Mouse (Mus musculus) stomach, embryonic 16.5 days (tissue): Measurements from ENCODE around the gene Il2rg. TPM values are rescaled to one million over a fixed set of nuclear protein-coding genes. Genes with fewer than 3 reads are reported as not detected.
A peak's percentile ranks its signal among the peaks of the same experiment; 100 is the strongest.

Source experiments
- ATAC-seq: fragments of 200-750 bp; cut with Nextera tagmentation; 2 replicates; pipeline ENCODE4 v1.8.0; 2017; ENCODE audit warnings: moderate number of reproducible peaks, moderate TSS enrichment; ENCODE audit not compliant: insufficient read depth, low FRiP score
- H3K27ac ChIP-seq: fragments of 300-500 bp; sonication (generic); 2 replicates; pipeline ENCODE4 v1.5.1; 2014; ENCODE audit warnings: low read length
- H3K27me3 ChIP-seq: fragments of 300-500 bp; sonication (generic); 2 replicates; pipeline ENCODE4 v1.6.1; 2014; ENCODE audit warnings: low read length, control low read depth, mixed read lengths; ENCODE audit not compliant: control insufficient read depth, insufficient read depth
- H3K36me3 ChIP-seq: fragments of 300-500 bp; sonication (generic); 2 replicates; pipeline ENCODE4 v1.6.1; 2014; ENCODE audit warnings: low read length; ENCODE audit not compliant: control insufficient read depth, insufficient read depth
- H3K4me1 ChIP-seq: fragments of 300-500 bp; sonication (generic); 2 replicates; pipeline ENCODE4 v1.6.1; 2014; ENCODE audit warnings: low read length, control low read depth, mixed read lengths; ENCODE audit not compliant: control insufficient read depth, insufficient read depth
- H3K4me2 ChIP-seq: fragments of 300-500 bp; sonication (generic); 2 replicates; pipeline ENCODE4 v1.6.1; 2014; ENCODE audit warnings: low read depth, low read length, mixed read lengths
- H3K4me3 ChIP-seq: fragments of 300-500 bp; sonication (generic); replicated peaks from 2 replicates; pipeline ENCODE4 v1.5.1; 2014; ENCODE audit warnings: mild to moderate bottlenecking, low read length
- H3K9ac ChIP-seq: fragments of 300-500 bp; sonication (generic); 2 replicates; pipeline ENCODE4 v1.6.1; 2014; ENCODE audit warnings: low read length
- H3K9me3 ChIP-seq: fragments of 300-500 bp; sonication (generic); replicated peaks from 2 replicates; pipeline ENCODE4 v1.6.1; 2016; ENCODE audit warnings: low read length, control low read depth; ENCODE audit not compliant: control insufficient read depth
- WGBS: fragments of 180-500 bp; shearing (Covaris S2); extraction: QIAGEN DNeasy Blood & Tissue Kit; methylation state at CpG from one replicate; pipeline ENCODE4 v1.1.7; 2014; 5-methylcytosine and 5-hydroxymethylcytosine counted together
- polyA plus RNA-seq: library from polyadenylated mRNA; unstranded; fragments of >200 nt; fragmentation: Nextera tagmentation; extraction: Ambion mirVana; gene quantifications from 2 replicates; pipeline ENCODE4 v1.2.1, GENCODE M21; 2015

Gene Il2rg
- polyA plus RNA-seq, 1 experiment from 2014 or later: 12.6 TPM

DNA sequence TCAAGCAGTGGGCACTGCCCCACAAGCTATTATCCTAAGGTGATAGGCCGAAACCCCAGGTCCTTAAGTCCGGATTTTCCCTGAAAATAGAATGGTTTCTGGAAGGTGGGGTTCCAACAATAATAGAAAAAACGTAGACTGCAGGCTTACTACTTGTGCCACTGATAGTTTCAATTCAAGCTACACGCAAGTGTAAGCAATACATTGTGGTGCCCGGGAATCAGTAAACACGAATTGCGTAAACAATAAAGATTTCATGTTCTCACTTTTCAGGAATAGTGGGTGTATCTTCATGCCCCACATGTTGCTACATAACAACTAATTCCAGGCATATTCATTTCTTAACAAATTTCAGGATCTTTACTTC lies 45.3 kb downstream of the Il2rg start:
- no peak for ATAC-seq

DNA sequence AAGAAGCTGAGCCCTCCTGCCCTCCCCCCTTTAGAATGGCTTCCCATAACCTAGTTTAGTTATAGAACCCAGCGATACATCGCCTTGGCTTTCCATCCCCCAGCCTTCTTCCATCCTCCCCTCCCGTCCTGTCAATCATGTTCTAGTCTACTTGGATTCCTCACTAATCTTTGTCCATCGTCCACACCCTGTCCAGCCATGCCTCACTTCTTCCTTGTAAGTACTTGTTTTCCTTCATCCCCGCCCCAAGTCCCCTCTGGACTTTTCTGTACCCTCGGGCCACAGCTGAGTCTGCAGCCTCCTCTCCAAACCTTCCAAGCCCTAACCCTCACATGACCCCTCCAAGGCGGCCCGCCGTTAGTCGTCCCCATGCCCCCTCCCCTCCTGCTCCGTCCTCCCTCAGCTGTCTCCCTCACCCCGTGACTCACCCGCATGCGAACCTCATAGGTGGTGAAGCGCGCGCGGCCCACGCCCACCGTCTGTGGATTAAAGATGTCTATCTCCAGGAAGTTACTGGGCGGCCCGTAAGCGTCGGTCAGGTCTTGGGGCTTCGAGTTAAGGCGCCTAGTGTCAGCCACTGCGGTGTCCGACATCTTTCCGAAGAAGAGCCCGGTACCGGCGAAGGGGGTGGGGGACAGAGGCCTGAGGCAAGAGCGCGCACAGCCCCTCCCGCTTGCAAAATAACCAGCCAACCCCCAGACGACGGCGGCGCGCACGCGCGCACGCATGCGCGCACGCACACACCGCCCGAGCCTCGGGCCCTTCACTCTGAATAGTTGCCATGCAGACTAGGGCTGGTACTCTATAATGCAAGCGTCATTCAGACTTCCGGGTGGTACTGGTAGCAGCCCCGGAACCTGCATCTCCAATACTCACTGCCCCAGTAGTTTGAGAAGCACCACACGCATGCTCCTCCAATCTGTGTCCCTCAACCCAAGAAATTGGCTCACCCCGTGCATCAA lies 45.9 kb downstream of the Il2rg start, which contains the start of gene Snx12:
Gene Snx12 (minus strand): TSS at position 730 of the 962 bp plus-strand sequence.
- Histone ChIP-seq H3K36me3 (no peaks in the 10 kb centered on the region), H3K4me3 (peak within 1 kb of the TSS; percentile 61), H3K27ac (peak within 1 kb of the TSS; percentile 70), H3K9me3 (no peaks in the 10 kb centered on the region), H3K9ac (peak within 1 kb of the TSS; percentile 69), H3K4me1 (no peaks in the 10 kb centered on the region), H3K27me3 (no peaks in the 10 kb centered on the region; the same call in 1 of the 2 replicates), H3K4me2 (peak within 1 kb of the TSS; percentile 54)
- peak; percentile 96 for ATAC-seq
- WGBS: 19% methylated on average over 55 of the region's 55 CpGs

More for the DNA sequence above, 45.3 kb downstream of the Il2rg start:
- H3K36me3 ChIP-seq: no peaks in the 10 kb centered on the region
- H3K4me2 ChIP-seq: peak overlapping the region; percentile 52
- peak overlapping the region; percentile 61 for H3K9ac ChIP-seq
- H3K27me3 ChIP-seq: no peaks in the 10 kb centered on the region; the same call in 1 of the 2 replicates
- H3K9me3 ChIP-seq: no peaks in the 10 kb centered on the region
- peak overlapping the region; percentile 61 for H3K4me3 ChIP-seq
- WGBS: 26% methylated on average over 7 of the region's 7 CpGs
- no peaks in the 10 kb centered on the region for H3K4me1 ChIP-seq
- peak overlapping the region; percentile 70 for H3K27ac ChIP-seq

Other genes with a start within 250 kb of the Il2rg start
- 0.13 TPM in 1 of 2 replicates, not detected in the other for gene Tex11, start 208.6 kb downstream of the Il2rg start, polyA plus RNA-seq
- gene Slc7a3, start 182.2 kb downstream of the Il2rg start, polyA plus RNA-seq: 2.8 and 3.2 TPM in 2 replicates
- 49.9 and 55.6 TPM in 2 replicates for gene Snx12, start 45.7 kb downstream of the Il2rg start, polyA plus RNA-seq
- gene Foxo4, start 13.7 kb downstream of the Il2rg start, polyA plus RNA-seq: 2.1 and 2.5 TPM in 2 replicates
- gene Gm614, start 4.3 kb downstream of the Il2rg start, polyA plus RNA-seq: not detected in 2 replicates
- gene Gm20489, start 768 bp upstream of the Il2rg start, polyA plus RNA-seq: not detected in 2 replicates
- gene Med12, start 5.8 kb upstream of the Il2rg start, polyA plus RNA-seq: 30.3 and 30.9 TPM in 2 replicates
- gene Nlgn3, start 30.9 kb upstream of the Il2rg start, polyA plus RNA-seq: 7.3 and 7.7 TPM in 2 replicates
- gene Gjb1, start 108.1 kb upstream of the Il2rg start, polyA plus RNA-seq: 28.1 and 31.6 TPM in 2 replicates
- gene Zmym3, start 152.6 kb upstream of the Il2rg start, polyA plus RNA-seq: 24.3 and 27.7 TPM in 2 replicates
- gene Nono, start 161.1 kb upstream of the Il2rg start, polyA plus RNA-seq: 315 and 321 TPM in 2 replicates
- gene Itgb1bp2, start 180.8 kb upstream of the Il2rg start, polyA plus RNA-seq: 2.2 and 40.6 TPM in 2 replicates